Mouse (Mus musculus) heart, adult 11 months (tissue): ENCODE results near the gene Vsig2.

ENCODE experiments used
- DNase-seq: peaks from one replicate; pipeline ENCODE4 v3.0.0; 2022

The Vsig2 gene

DNA sequence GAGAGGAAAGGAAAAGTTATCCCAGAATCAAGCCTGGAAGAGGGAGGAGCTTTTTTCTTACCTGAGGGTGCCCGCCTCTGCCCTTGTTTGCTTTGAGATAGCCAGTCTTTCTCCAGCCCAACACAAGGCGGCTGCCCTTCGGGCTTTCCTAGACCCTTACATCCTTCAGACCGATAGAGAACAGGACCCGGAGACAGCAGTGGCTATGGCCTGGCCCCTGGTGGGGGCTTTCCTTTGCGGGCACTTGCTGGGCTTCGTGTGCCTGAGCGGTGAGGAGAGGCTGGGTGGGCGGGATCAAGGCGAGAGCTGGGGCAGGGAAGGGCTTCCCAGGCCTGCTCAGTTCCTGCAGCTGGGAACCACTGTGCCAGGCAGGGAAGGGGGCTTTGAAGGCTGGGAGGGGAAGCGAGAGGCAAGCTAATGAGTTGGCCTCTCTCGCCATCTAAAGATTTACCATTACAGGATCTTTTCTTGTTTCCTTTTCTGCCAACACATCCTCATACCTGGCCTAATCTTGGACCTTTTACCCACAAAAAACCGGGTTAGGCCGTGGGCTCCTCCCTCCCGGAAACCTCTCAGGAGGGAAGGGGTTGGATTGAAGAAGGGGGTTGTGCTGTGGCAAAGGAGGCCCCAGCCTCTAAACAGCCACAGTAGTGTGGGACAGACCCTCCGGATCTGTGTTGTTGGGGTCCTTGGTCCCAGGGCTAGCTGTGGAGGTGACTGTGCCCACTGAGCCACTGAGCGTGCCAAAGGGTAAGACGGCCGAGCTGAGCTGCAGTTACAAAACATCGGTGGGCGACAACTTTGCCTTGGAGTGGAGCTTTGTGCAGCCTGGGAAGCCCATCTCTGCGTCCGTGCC lies at the start of gene Vsig2:
TSS of gene Vsig2 (plus strand) at position 86 of the 856 bp plus-strand sequence.
- DNase-seq, result peak; percentile 90

DNA sequence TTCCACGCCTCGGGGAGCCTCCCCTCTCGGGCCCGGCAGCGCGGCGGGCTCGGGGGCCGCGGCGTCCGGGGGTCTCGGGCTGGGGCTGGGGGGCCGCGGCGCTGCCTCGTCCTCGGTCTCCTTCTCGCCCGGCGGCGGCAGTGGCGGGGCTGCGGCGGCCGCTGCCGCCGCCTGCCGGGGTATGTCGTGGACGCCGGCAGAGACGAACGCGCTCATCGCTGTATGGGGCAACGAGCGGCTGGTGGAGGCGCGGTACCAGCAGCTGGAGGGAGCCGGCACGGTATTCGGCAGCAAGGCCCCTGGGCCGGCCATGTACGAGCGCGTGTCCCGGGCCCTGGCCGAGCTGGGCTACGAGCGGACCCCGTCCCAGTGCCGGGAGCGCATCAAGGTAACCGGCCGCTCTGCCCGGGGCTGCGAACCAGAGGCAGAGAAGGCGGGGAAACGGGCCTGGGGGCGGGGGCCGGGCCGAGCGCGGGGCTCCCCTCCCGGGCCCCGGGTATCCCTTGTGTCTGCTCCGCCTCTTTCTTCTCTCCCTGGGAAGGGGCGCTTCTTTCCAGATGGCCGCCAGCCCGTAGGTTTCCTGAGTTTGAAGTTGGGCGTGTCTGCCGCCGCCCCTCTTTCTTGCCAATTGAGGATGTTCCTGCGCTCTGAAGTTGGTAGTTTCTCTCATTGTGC lies 49.5 kb upstream of the Vsig2 start:
- peak; percentile 95 for DNase-seq

DNA sequence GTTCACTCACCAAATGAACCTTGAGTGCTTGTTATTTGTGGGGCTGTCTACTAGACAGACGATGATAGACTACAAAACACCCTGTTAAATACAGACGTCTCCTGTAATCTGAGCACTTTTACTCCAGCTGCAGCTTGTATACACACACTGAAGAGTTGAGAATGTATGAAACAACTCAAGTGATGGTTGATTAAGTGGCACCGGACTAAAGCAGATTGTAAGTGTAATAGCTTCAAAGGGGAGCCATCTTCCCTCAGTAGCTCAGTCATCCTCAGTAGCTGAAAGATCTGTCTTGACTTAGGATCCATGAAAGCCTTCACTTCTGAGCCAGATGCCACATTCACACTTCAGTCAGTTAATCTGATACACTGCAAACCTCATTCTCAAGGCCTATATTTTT lies 43.3 kb upstream of the Vsig2 start:
- peak; percentile 53 for DNase-seq

DNA sequence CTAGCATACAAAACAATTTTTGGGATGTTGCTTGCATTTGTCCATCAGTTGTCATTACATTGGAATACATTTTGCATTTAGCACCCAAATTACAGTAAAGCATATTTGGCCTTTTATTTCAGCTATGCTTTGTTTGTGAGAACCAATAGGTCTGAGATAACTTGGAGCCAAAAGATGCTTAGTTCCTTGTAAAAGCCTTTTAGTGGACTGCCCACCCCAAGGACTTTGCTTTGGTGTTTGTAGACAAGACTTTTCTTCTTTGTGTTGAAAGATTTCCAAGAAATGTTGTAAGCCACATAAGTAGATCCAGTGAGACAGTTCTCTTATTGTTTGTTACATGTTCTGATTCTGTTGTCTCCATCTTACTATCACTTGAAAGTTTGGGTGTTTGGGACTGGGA lies 42.7 kb upstream of the Vsig2 start:
- DNase-seq, result no peak

DNA sequence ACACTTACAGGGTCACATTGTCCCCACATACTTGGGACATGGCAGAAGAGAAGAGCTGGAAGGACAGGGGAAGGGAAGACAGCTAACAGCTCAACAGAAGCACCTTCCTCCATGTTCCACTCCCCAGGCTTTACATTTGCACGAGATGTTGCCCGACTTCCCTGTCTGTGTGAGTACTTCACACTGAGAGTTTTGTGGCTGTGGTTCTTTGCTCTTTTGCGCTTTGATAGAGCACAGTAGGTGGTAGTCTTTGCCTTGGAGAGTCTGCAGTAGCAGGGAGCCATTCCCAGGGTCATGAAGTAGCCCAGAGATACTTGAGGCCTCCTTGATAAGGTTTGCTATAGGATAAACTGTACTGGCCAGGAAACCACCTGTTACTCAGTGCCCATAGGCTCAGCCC lies 38.9 kb upstream of the Vsig2 start:
- DNase-seq, result peak; percentile 70

DNA sequence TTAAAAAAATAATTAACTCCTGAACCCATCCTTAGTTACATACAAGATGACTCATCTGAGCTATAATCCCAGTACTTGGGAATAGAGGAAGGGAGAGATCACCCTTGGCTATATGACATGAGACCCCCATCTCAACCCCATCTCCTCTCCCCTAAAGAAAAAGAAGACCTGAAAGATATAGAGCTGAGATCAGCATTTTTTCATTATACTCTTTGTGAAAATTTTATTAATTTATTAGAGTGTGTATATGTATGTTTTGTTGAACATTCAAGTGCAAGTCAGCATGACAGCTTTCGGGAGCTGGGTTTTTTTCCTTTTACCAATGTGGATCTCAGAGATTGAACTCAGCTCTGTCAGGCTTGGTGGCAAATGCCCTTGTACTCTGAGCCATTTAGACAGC lies 37.9 kb upstream of the Vsig2 start:
- peak; percentile 9 for DNase-seq

DNA sequence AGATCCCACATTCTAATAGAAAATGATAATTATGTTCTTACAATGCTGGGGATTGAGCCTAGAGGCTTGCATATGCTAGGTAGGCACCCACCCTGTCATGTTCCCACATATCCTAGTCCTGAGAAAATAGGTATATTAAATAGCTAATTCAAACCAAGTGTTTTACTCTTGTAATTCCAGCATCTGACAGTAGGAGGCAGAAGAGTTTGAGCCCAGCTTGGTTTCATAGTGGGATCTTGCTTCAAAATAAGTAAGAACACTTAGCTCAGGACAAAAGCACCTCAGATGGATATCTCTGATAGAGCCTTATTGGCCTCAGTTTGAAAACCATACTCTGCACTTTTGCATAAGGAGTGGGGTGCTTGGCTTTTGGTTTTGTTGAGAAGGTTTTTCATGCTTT lies 34.7 kb upstream of the Vsig2 start:
- no peak for DNase-seq

DNA sequence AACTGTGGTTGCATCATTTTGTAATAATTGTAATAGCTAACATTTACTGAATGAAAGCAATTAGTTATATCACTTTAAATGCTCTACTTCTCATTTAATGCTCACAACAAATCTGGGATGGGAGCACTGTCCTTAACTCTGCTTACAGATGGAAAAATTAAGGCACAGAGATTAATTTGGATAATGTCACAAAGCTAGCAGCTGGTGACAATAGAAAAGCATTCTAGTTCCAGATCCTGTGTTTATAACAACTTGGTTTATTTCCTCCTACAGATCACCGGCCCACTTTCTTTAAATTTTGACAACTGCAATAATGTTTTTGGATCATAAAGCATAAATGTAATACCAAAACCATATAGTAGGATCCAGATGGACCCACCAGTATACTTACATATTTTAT lies 33.0 kb upstream of the Vsig2 start:
- no peak for DNase-seq

DNA sequence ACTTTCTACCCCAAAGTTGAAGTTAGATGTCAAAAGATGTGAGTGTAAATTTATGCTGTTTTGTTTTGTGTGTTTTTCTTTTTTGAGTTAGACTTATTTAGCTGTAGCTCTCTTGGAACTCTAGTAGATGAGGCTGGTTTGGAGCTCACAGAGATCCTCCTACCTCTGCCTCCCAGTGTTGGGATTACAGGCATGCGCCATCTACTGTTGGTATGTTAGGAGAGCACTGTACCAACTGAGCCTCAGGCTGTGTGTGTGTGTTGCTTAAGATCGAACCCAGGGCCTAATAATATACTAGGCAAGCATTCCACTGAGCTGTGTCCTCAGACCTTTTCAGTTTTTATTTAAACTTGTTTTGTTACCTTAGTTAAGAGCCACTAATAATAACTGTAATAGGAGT lies 27.0 kb upstream of the Vsig2 start:
- DNase-seq, result peak; percentile 16

DNA sequence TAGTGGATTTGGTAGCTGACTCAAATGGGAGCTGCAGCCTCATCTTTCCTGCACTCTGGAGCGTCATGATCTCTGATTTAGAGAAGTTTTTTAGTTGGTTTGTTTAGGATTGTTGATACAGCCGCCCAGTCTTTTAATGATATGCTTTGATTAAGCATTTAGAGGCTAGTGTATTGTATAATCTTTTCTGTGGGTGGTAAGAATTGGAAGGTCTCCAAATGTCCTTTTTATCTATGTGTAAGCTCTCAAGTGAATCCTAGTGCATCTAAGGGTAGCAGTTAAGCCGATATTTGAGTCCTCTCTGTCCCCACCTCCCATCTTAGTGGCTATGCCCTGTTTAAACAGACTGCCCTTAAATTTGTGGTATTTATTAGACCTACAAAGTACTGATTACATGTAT lies 24.6 kb upstream of the Vsig2 start:
- no peak for DNase-seq

DNA sequence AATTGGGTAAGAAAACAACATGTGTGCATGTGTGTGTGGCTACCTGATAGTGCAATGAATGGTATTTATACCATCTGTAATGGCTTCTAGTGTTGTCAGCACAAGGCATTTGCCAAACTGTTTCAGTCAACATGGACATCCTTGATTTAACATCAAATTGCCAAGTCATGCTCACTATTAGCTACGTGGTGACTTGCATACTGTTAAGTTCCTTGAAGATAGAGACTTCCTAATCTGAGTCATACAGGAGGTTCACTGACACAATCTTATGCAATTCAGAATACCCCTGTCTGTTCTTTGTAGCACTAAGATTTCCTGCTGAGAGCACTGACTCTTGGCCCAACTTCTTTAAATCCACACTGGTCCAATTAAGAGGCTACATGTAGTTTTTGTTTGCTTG lies 21.6 kb upstream of the Vsig2 start:
- no peak for DNase-seq

DNA sequence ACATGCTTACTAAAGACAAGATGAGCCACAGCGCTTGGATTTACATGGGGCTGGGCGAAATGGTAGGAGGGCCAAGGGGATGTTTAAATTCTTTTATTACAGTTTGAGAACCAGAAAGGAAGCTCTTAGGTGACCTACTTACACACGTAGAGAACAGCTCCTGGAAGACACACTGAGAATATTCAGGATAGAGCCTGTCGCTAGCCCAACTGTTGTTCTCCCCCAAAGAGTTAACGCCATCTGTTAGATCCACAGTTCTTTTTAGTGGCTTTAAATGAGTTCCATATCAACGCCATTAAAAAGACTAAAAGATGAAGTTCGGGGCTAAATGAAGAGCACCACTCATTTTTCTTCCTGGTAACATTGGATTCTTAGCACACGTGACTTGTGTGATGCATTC lies 20.1 kb upstream of the Vsig2 start:
- no peak for DNase-seq

DNA sequence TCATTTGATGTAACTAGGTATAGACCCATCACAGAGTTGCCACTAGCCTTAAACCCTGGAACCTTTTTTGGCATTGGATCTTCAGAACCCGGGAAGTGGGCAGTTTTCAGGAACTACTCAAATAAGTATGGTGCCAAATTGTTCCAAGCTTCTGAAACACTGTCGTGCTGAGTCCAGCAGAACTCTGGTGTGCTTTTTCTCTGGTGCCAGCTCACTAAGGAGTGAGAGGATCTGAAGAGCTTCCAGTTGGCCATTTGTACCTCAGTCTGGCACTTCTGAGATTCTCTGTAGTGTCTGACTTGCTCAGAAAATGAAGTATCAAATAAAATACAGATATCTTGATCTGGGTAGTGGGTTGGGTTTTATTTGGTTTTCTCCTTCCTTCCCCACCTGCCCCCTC lies 19.1 kb upstream of the Vsig2 start:
- DNase-seq, result no peak

DNA sequence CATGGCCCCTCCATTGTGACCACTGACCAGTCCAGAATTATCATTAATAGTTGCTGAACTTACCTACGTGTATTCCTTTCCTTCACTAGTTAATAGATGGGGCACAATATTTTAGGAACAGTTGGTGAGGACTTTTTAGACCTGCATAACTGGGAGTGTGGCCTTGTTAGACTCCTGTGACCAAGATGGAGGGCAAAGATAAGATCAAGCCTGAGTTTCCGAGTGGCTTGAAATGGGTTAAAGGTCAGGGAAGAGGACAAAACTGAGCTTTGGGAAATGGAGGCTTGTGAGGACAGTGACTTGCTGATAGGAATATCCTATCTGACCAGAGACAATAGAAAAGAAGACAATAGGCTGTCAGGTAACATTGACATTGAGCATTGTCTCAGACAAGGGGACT lies 13.6 kb upstream of the Vsig2 start:
- DNase-seq, result peak; percentile 60

DNA sequence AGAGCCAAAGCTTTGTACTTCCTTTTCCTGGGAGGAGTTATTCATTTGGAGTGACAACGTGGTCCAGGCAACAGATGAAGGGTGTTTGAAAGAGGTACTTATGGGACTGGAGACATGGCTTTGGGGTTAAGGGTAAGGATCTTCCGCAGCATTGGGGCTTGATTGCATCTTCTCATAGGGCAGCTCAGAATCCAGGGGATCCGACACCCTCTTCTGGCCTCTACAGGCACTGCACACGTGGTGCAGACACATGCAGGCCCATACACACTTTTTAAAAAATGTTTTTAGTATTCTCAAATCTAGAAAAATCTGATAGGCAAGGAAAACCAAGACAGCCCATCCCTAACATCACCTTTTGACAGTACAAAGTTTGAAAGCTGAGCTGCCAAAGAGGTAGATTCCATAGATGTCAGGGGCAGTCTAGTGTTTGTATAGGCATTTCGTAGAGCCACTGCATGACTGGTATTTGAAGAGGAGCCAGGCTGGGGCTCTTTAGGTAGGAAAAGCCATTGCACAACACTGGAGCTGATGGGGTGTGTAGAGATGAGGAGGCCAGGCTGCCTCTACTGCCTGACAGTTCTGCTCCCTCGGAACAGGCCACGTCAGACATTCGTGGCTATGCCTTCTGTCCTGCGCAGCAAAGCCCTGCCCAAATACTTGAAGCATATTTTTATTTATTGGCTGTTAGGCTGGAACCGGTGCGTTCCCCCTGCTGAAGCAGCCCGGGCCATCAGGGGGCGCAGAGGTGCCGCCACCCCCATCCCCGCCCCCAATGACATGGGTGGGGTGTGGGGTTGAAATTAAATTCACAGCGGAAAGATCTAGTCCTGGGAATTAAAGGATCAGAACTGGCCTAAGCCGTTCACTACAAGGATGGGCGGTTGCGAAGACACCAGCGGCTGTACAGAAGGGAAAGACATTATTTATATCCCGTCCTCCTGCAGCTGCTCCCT lies 12.3 kb upstream of the Vsig2 start:
- peak; percentile 97 for DNase-seq

DNA sequence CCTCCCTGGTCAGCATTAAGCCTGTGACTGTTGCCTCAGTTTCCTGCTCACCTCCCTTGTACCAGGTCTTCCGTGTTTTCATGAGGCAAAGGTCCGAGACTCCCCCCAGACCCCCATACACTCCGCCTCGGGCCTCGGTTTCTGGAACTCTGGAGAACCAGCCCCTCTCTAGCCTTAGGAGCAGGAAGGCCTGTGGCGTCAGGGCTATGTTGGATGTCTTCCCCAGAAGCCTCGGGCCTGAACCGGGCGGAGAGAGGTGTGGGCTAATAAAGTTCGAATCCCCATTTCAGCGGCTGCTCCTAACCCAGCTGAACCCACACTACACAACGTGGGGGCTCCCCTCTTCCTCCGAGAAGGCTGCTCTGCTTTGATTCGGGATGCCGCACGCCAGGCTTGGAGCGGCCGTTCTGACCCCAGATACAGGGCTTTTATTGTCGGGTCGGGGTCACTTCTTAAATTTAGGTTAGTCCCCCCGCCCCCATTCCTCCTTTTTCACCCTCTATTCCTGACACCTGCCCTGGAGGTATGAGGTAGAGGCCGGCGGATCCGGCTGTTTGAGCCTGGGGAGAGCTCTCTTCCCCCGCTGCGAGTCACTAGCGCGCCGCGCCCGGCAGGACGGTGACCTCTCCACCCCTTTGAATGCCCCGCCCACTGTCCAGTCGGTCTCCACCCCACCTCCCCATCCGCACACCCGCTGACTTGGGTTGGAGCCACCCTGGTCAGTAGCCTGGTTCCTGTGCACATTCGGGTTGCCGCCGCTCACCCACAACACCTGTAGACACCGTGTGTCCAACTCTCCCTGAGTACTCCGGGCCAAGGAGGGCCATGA lies 11.4 kb upstream of the Vsig2 start, which contains the start of gene Esam:
TSS of gene Esam (plus strand) at position 683 of the 829 bp plus-strand sequence.
- DNase-seq, result peak; percentile 99

DNA sequence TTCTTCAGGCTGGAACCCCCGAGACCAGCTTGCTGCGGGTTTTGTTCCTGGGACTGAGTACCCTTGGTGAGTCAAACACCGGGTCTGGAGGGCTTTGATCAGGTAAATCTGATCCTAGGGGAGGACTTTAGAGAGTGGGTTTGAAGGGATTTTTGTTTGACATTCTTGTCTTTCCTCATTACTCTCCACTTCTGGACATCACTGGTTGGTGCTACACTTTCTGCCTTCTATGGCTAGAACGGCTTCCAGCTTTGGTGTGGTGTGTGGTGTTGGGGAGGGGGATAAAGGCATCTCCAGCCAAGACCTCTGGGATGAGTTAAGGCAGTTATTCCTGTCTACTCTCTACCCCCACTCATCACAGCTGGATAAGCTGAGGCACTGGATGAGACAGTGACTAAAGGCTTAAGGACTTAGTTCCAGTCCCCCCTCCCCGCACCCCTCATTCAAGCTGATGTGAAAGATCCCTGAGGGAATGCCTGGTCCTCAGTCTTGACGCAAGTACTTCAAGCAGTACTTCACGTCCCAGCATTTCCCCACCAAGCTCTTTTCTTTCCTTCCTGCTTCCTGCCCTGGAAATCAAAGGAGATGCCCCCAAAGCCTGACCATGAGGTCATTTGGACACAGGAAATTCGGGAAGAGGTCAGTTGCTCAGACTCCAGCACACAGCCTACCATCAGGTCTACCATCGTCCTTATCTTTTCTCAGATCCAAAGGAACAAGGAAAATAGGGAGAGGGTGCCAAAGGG lies 10.7 kb upstream of the Vsig2 start:
- peak; percentile 98 for DNase-seq

DNA sequence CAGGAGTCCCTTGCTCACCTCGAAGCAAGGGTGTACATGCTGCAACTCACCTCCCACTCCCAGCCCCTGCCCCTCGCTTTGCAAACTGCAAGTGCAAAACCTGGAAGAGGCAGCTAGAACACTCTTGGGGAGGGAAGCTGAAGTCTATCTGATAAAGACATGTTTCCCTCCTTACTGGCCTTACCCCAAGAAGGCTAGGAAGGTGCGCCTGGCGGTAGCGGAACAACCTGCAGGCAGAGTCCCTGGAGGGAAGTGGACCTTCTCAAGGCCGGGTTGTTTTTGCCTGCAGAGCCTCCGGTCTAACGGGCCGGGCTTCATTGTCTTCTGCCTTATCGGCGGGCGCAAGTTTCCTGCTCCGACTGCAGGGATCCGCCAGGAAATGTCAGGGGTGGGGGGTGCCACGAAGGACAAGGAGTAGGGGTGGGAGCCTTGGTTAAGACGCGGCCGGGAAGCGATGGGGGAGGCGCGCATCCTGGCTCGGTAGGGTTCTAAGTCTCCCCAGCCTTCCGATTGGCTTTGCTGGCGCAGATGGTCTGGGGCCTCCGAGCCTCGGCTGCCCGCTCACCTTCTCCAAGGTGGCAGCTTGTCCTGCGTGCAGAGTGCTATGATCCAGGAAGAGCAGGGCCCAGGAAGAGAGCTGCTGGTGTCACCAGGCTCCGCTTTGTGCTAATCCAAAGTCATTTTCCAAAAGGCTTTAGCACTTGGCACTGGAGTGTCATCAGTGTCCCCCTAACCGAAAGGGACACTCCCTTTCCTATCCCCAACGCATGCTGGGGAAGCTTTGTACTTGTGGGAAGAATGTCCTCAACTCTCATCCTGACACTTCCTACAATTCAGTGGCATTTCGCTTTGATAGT lies 8.8 kb upstream of the Vsig2 start:
- DNase-seq, result peak; percentile 100

DNA sequence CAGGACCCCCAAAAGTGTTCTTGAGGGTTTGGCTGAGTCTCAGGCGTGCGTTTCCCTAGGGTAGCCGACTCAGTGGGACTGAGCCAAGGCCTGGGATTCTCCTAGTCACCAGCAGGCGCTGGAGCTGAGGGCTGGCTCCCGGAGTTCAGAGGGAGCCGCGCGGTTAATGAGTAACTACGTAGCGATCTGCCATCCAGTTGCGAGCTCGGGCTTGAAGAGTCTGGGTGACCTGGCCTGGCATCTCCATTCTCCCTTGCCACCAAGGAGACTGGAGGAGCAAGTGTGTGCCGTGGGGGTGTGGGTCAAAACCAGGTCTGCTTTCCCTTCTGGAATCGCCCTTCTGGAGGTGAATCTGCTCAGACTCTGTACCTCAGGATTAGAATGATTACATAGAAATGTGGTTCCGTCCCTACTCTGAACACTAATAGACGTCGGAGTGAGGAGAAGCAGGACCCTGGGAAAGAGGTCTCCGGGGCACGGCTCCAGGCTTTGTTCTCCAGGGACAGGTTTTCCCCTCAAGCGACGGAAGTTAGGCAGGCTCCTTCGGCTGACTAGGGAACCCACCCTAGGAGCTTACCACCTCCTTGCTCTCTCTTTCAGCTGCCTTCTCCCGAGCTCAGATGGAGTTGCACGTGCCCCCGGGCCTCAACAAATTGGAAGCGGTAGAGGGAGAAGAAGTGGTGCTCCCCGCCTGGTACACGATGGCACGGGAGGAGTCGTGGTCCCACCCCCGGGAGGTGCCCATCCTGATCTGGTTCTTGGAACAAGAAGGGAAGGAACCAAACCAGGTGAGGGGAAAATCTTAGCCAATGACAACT lies 8.0 kb upstream of the Vsig2 start:
- peak; percentile 97 for DNase-seq

DNA sequence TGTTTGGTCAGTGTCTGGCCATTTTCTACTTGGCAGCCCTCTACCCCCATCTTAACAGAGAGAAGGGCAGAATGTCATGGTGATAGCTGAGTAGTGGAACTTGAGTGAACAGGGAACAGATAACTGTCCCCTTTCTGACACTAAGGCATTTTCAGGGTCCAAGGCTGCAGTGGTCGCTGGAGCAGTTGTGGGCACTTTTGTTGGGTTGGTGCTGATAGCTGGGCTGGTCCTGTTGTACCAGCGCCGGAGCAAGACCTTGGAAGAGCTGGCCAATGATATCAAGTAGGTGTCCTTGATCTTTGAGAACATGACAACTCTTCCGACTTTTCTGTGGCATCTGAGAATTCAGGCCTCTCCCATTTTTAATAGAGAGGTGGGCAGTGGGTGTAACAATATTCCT lies 2.2 kb upstream of the Vsig2 start:
- no peak for DNase-seq
